Mouse (Mus musculus): Measurements from ENCODE around the gene Wwox. TPM values are rescaled to one million over a fixed set of nuclear protein-coding genes. Genes with fewer than 3 reads are reported as not detected.

Gene Wwox
- total and polyA plus RNA-seq, 3 experiments: 7.8 to 11.5 (median 9.1) TPM

- no peaks in the 10 kb centered on the region for H3K79me2 ChIP-seq (replicated peaks; ENCODE audit: control insufficient read depth, extremely low read depth, insufficient read depth, poor library complexity, severe bottlenecking)
- TF ChIP-seq TCF12 (IDR thresholded peaks at IDR 0.05; ENCODE audit: low read depth, low read length): no peak
- no peak for TF ChIP-seq KAT2A (IDR thresholded peaks at IDR 0.05; ENCODE audit: insufficient replicate concordance, low read length)
- no peak for TF ChIP-seq MAZ (IDR thresholded peaks at IDR 0.05; ENCODE audit: low read depth, low read length)
- TF ChIP-seq E2F4 (IDR thresholded peaks at IDR 0.05; ENCODE audit: insufficient replicate concordance, low read depth, low read length): no peak
- TF ChIP-seq PAX5 (IDR thresholded peaks at IDR 0.05; ENCODE audit: low read length): no peak
- TF ChIP-seq CHD1 (IDR thresholded peaks at IDR 0.05; ENCODE audit: low read depth, low read length): no peak
- H3K27ac ChIP-seq (ENCODE audit: insufficient read depth, low read depth): no peak overlapping the region
- no peaks in the 10 kb centered on the region for H3K4me1 ChIP-seq (ENCODE audit: control insufficient read depth in 1 of 2, insufficient read depth in 2 of 2)
- no peak overlapping the region for H3K9ac ChIP-seq (ENCODE audit: insufficient read depth, low read depth)
- dilution Hi-C loops (cut with MboI; ENCODE audit: extremely low pct_ligation_motif_present, extremely low pct_unique_long_range_greater_than_20kb, low sequenced_read_pairs) (no loop called here), in situ Hi-C loops (cut with MboI; ENCODE audit: low pct_ligation_motif_present, low pct_unique_long_range_greater_than_20kb, low sequenced_read_pairs) (no loop called here)
- H3K4me3 ChIP-seq (replicated peaks in 1 of 3; ENCODE audit: low read depth in 2 of 3, low read length in 2 of 3, poor library complexity in 1 of 3): no peak overlapping the region
- no peak overlapping the region for H3K4me2 ChIP-seq (ENCODE audit: insufficient read depth, low read depth, poor library complexity, severe bottlenecking)
- H3K9me3 ChIP-seq (replicated peaks; ENCODE audit: low read length): no peaks in the 10 kb centered on the region
- H3K36me3 ChIP-seq (replicated peaks in 1 of 2; ENCODE audit: control insufficient read depth in 1 of 2, insufficient read depth in 1 of 2, low read length in 1 of 2): no peaks in the 10 kb centered on the region
- peaks cover 67% of the 10 kb centered on the region for H3K27me3 ChIP-seq (replicated peaks)
- DNase-seq (ENCODE audit: extremely low read depth): no peak
These were observed 937.9 kb downstream of the Wwox start for GRCm38 (mm10) chr8:115377321-115377720.

GRCm38 (mm10) chr8:115380017-115380416, 940.6 kb downstream of the Wwox start:
- no peaks in the 10 kb centered on the region for H3K36me3 ChIP-seq (replicated peaks in 1 of 2; ENCODE audit: control insufficient read depth in 1 of 2, insufficient read depth in 1 of 2, low read length in 1 of 2)
- TF ChIP-seq BHLHE40 (IDR thresholded peaks at IDR 0.05; ENCODE audit: low read depth, low read length) (no peak), SIN3A (IDR thresholded peaks at IDR 0.05; ENCODE audit: low read length) (no peak), ETS1 (conservative IDR thresholded peaks at IDR 0.05; ENCODE audit: low read depth, low read length) (no peak), TBP (conservative IDR thresholded peaks at IDR 0.05; ENCODE audit: low read depth, low read length) (no peak), MAFK (IDR thresholded peaks at IDR 0.05; ENCODE audit: insufficient replicate concordance, low read length) (no peak), JUND (conservative IDR thresholded peaks at IDR 0.05; ENCODE audit: low read depth, low read length) (no peak), MYC (IDR thresholded peaks at IDR 0.05; ENCODE audit: low read depth, low read length) (no peak), EP300 (IDR thresholded peaks at IDR 0.05; ENCODE audit: low read length) (no peak), CHD2 (IDR thresholded peaks at IDR 0.05; ENCODE audit: low read length) (no peak), MXI1 (IDR thresholded peaks at IDR 0.05; ENCODE audit: low read depth, low read length) (no peak), ZC3H11A (IDR thresholded peaks at IDR 0.05; ENCODE audit: low read depth, low read length) (no peak), NRF1 (IDR thresholded peaks at IDR 0.05; ENCODE audit: low read depth, low read length) (no peak), POLR2AphosphoS2 (IDR thresholded peaks at IDR 0.05; ENCODE audit: low read depth, low read length) (no peak), JUN (IDR thresholded peaks at IDR 0.05; ENCODE audit: insufficient read depth, low read depth, low read length) (no peak), PAX5 (IDR thresholded peaks at IDR 0.05; ENCODE audit: low read length) (no peak), E2F4 (IDR thresholded peaks at IDR 0.05; ENCODE audit: insufficient replicate concordance, low read depth, low read length) (no peak), SMC3 (IDR thresholded peaks at IDR 0.05; ENCODE audit: low read depth, low read length) (no peak), MAZ (IDR thresholded peaks at IDR 0.05; ENCODE audit: low read depth, low read length) (no peak)
- H3K79me2 ChIP-seq (replicated peaks; ENCODE audit: control insufficient read depth, extremely low read depth, insufficient read depth, poor library complexity, severe bottlenecking): no peaks in the 10 kb centered on the region
- H3K27me3 ChIP-seq (replicated peaks): peaks cover 66% of the 10 kb centered on the region
- dilution Hi-C loops (cut with MboI; ENCODE audit: extremely low pct_ligation_motif_present, extremely low pct_unique_long_range_greater_than_20kb, low sequenced_read_pairs): no loop called here
- no peak overlapping the region for H3K27ac ChIP-seq (ENCODE audit: insufficient read depth, low read depth)
- H3K4me2 ChIP-seq (ENCODE audit: insufficient read depth, low read depth, poor library complexity, severe bottlenecking): no peak overlapping the region
- H3K9ac ChIP-seq (ENCODE audit: insufficient read depth, low read depth): no peak overlapping the region
- in situ Hi-C loops (cut with MboI; ENCODE audit: low pct_ligation_motif_present, low pct_unique_long_range_greater_than_20kb, low sequenced_read_pairs): no loop called here
- DNase-seq (ENCODE audit: extremely low read depth): no peak
- H3K4me1 ChIP-seq (ENCODE audit: control insufficient read depth in 1 of 2, insufficient read depth in 2 of 2): no peaks in the 10 kb centered on the region
- no peaks in the 10 kb centered on the region for H3K9me3 ChIP-seq (replicated peaks; ENCODE audit: low read length)
- no peak overlapping the region for H3K4me3 ChIP-seq (replicated peaks in 1 of 3; ENCODE audit: low read depth in 2 of 3, low read length in 2 of 3, poor library complexity in 1 of 3)
